Mouse (Mus musculus) retina, postnatal 1 day (tissue): ENCODE measurements around the gene Mtnr1a.
"Not testable (repeated sequence)": the region's sequence is repeated elsewhere in the genome, so short reads cannot be mapped to it uniquely, and the experiment has no call there.

Experiments used
- DNase-seq: peaks from one replicate; pipeline ENCODE4 v3.0.0-alpha.2; 2012

Gene Mtnr1a

DNA sequence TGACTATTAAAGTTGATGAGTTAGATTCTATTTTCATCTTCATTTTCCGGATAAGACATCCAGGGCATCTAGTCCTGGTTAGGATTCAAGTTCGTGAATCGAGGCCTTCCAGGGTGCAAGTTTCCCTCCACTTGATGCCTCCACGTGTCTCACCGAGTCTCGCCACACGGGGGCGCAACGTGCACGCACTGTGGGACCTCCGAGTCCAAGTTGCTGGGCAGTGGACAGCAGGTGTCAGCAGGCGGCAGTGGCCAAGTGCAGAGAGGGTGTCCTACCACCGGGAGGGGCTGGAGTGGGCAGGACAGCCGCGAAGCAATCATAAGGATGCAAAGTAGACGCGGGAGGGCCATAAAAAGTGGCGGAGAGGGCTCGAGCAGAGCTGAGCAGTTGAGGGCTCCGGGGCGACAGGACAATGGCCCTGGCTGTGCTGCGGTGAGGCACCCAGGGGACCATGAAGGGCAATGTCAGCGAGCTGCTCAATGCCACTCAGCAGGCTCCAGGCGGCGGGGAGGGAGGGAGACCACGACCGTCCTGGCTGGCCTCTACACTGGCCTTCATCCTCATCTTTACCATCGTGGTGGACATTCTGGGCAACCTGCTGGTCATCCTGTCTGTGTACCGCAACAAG lies at the start of gene Mtnr1a:
Gene Mtnr1a (plus strand): TSS at position 379 of the 628 bp plus-strand sequence.
- peak; percentile 94 for DNase-seq

DNA sequence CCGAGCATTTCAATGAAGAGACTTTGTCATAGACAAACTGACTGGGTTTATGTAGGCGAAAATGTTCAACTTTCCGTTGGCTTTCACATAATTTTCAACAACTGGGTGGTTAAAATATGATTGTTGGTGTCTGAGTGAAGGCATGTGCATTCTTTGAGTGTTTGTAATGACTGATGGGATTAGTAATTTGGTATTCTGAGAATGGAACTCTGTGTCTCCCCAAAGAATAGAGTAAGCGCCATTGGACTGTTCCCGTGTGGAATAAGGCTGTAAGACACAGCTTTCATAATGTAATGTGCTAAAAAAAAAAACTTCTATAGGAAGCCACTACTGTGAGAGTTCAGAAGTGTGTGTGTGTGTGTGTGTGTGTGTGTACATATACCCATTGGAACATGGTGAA lies 49.7 kb upstream of the Mtnr1a start:
- DNase-seq = no peak

DNA sequence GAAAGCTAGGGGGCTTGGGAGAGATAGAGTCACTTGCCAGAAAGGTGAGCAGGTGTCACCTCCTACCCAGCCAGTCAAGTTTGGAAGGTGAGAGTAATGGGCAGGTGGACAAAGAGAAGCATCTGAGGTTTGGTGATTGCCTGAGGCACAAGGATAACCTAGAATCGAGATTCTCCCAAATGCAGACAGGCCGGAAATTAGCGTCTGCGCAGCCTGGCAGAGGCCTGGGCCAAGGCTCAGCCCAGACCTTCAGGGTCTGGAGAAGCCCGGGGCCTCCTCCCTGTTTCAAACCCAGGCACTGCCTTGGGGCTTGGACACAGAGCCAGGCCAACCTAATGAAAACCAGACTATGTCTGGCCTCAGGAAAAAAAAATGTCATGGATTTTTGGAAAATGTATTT lies 47.8 kb upstream of the Mtnr1a start:
- DNase-seq = no peak

DNA sequence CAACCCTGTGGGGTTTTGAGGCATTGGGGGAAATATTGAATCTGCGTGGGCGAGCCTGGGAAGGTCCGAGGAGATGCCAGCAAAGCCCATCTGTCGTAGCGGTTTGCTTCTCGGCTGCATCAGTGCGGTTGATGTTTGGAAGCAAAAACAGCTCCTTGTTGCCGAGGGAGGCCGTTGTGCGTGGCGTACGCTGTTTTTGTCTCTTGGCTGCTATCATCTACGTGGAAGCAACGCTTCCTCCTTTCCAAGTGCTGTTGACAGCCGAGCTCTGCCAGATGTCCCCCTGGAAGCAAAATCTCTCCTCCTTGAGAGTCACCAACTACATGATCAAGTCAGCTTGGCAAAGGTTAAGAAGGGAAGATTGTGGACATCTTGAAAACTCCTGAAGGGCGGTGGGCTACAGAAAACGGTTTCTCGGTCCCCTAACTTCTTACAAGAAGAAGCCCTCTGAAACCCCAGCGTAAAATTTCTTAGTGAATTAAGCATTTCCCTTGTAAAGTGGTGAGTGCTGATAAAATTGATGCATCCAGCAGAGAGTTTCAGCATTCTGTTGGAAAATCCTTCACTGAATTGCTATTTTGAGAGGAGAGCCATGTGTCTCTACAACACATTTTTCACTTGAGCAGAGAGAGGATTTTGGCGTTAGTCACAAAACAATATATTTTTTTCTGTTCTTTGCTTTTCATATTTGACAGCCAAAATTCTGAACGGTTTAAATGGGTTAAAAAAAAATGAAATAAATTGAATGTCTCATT lies 46.8 kb upstream of the Mtnr1a start:
- no peak for DNase-seq

DNA sequence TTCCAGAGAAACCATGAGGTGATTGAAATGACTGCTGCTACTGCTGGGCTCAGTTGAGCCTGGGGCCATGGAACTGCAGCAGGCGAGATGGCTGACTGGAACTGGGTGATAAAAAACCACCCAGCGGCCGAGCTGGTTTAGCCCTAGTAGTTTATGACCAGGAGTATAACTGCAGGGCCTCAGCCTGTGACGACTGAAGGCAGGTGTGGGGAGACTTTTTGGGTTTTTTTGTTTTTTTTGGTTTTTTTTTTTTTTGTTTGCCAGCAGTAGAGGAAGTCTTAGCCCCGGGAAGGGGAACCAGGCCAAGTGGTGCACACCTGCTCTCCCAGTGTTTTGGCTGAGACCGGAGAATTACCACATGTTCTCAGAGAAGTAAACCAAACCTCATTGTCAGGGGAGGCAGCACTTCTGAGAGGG lies 40.8 kb upstream of the Mtnr1a start:
- DNase-seq = no peak

DNA sequence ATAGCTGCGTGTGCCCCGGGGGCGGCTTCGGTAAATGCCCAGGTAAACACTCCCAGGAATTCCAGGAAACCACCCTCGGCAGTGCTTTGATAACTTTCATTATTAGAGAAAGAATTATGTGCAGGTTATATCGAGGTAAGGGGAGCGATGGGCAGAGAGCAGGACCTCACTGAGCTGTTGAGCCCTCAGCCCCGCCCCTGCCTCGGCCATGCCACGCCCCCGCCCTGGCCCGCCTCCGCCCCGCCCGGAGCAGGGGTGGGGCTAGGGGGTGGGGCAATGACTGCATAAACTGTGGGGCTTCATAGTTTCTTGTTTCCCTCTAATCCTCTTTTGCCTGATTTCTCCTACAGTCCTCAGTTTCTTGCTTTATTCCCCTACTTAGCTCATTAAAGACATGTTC lies 30.6 kb upstream of the Mtnr1a start:
- no peak for DNase-seq

DNA sequence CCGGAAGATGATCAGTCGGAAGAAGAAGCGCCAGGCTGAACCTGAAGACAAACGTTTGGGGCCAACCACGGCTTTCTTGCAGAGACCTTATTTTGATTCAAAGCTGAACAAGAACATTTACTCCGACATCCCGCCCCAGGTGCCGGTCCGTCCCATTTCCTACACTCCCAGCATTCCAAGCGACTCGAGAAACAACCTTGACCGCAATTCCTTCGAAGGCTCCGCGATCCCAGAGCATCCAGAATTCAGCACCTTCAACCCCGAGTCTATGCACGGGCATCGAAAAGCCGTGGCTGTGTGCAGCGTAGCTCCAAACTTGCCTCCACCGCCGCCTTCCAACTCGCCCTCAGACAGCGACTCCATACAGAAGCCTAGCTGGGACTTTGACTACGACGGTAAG lies 24.8 kb upstream of the Mtnr1a start:
- no peak for DNase-seq

DNA sequence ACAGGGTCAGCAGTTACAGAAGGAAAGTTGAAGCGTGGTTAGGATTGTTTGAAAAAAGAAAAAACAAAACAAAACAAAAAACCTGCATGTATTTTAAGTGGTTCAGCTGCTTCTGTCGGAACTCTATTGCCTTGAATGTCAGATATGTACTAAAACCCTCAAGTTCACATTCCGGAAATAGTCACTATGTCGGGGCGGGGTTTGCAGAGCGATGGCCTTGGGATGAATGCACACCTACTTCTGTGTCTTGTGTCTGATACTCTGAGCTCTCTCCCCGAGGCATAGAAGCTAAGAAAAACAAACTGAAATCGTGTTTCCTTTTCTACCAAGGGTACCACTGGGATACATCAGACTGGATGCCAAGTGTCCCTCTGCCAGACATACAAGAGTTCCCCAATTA lies 18.5 kb upstream of the Mtnr1a start:
- no peak for DNase-seq

DNA sequence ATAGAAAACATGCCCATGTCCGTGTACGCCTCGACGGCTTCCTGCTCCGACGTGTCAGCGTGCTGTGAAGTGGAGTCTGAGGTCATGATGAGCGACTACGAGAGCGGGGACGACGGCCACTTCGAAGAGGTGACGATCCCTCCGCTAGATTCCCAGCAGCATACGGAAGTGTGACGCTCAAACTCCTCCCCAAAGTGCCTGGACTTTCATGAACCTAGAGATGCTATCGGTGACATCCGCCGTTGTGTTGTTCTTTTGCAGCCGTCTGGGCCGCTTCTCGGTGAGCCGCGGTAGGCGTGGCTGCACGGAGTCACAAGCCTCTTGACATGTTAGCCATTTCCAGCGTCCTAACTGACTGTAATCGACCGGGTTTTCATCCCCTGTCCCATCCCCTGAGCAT lies 17.7 kb upstream of the Mtnr1a start:
- no peak for DNase-seq

DNA sequence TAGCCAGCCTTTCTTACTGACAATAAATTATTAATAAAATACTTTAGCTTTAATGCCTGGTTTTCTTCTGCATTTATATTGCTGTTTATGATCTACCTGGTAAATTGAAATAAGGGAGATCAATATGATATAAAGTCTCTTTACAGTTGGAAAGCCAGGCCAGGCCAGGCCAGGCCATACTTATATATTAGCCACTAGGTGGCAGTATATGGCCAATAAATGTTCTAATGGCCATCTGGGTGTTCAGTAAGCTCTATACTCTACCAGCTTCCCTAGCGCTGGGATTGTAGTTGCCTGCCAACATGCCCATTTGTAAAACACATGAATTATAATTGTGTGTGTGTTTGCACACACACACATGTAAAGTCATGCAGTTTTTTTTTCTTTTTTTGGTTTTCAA lies 16.7 kb upstream of the Mtnr1a start:
- DNase-seq = peak; percentile 56

DNA sequence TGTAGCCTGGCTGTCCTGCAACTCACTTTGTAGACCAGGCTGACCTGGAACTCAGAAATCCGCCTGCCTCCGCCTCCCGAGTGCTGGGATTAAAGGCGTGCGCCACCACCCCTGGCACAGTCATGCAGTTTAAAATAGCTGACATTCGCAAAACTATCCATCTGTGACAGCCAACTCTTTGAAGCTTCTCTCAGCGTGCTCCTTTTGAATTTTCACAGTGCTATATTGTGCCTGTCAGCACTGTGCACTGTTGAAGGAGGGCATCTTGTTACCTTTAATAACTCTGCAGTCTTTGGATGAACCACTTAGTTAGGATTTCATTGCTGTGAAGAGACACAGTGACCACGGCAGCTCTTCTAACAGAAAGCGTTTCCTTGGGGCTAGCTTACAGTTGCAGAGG lies 16.3 kb upstream of the Mtnr1a start:
- no peak for DNase-seq

DNA sequence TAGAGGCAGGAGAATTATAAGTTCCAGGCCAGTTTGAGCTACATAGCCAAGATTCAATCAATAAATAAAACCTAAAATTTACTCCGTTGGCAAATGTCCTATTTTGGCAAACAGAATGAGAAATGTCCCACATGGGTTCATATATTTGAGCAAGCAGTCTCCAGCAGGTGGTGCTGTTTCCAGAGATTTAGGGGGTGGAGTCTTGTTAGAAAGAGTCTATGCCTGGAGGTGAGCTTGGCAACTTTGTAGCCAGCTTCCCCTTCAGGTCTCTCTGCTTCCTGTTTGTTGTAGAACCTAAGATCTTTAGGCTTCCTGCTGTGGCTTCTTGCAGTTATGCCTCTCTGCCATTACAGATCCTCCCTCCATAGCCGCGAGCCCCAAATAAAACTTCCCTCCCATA lies 13.4 kb upstream of the Mtnr1a start:
- no peak for DNase-seq

DNA sequence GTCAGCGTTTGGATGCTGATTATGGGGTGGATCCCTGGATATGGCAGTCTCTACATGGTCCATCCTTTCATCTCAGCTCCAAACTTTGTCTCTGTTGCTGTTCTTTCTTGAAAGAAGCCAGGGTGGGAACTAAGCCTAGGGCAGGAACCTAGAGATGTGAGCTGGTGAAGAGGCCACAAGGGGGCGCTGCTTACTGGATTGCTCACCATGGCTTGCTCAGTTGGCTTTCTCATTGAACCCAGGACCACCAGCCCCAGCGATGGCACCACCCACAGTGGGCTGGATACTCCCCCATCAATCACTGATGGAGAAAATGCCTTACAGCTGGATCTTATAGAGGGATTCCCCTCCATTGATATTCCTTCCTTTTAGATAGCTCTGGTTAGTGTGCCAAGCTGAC lies 12.1 kb upstream of the Mtnr1a start:
- DNase-seq = peak; percentile 38

DNA sequence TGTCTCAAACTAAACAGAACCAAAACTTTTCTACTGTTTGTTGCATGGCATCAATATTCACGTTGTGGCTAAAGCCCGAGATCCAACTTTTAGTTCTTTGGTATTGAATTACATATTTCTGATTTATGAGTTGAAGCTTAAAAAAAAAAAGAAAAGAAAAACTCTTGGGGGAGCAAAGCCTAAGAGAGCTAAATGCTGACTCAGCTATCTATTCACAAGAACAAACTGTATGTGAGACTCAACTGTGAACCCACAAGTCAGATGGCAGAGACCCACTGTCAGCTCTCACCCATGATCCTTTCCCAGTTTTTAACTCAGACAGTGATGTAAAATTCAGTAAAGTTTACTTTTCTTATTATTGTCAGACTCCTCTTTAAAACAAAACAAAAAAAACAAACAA lies 8.9 kb upstream of the Mtnr1a start:
- no peak for DNase-seq

DNA sequence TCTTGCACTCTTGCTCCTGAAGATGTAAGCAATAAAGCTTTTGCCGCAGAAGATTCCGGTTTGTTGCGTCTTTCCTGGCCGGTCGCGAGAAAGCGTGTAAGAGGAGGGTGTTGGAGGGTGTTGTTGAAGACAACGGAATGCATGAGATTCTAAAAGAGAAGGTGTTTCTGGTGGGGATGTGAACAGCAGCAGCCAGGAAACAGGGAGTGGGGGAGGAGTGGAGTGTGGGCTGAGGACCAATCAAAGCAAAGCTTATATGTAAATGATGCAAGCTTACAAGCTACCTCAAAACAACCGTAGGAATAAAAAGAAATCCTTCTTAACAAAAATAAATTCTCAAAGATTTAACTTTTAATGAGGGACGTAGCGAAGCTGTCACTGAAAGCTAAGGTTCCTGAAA lies 6.6 kb upstream of the Mtnr1a start:
- no peak for DNase-seq

DNA sequence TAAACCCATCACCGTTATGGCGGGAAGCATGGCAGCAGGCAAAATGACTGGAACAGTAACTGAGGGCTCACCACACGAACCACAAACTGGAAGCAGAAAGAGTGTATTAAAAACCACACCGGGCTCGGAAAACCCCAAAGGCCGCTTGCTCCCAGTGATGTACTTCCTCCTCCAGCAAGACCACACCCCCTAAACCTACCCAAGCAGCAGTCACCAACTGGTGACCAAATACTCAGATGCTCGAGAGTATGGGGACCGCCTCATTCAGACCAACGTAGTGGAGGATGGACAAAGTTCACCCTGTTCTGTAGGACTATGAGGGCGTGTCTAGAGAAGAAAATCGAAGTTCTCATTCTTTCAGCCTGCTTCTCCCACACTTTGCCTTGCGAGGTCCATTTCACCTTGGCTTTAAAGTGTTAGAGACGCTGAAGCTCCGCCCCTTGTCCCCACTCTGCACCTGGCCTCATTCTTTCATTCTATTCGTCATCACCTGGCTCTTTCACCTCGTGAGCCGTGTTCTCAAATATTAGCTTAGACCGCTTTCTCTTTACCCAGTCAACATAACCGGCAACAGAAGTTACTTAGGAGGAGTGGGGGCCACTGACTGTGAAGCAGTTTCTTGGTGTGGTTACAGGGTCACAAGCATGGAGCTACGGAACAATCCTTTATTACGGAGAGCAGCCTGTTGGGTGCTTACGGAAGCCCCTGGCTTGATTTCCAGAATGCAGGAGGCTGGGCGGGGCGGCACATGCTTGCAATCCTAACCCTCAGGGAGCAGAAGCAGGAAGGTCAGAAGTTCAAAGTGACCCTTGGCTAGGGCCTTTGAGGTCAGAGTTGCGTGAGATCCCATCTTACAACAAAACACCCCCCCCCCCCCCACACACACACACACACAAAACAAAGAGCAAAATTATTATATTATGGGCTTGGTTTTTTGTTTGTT lies 5.7 kb upstream of the Mtnr1a start:
- peak; percentile 32 for DNase-seq

DNA sequence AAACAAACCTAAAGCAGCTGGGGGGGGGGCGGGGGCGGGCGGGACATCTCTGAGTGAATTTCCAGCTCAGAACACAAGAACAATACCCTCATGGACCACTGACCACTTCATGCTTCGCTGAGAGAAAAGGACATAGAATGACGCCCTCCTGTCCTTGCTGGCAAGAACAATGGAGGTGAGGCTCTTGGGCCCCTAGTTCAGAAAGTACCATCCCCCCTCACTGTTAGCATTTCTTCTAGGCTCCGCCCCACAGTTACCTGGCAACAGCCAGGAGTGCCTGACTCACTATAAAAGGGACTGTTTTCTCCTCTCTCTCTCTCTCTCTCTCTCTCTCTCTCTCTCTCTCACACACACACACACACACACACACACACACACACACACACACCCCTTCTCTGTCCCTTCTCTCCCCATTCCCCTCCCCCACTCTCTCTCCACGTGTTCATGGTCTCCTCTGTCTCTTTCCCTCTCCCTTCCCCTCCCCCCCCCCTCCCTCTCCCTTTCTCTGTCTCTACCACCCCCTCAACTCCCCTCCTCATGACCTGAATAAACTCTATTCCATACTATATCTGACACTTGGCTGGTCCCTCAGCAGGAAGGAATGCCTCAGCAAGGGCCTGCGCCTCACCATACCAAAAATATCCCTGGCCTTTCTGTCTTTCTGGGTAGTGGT lies 4.6 kb upstream of the Mtnr1a start:
- DNase-seq = peak; percentile 84

DNA sequence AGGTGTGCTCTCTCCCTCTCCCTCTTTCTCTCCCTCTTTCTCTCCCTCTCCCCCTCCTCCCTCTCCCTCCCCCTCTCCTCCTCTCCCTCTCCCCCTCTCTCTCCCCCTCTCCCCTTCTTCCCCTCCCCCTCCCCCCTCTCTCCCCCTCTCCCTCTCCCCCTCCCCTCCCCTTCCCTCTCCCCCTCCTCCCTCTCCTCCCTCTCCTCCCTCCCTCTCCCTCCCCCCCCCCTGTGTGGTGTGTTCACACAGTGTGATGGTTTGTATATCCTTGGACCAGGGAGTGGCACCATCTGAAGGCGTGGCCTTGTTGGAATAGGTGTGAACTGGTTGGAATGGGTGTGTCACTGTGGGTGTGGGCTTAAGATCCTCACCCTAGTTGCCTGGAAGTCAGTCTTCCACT lies 3.5 kb upstream of the Mtnr1a start:
- DNase-seq = not testable (repeated sequence)

DNA sequence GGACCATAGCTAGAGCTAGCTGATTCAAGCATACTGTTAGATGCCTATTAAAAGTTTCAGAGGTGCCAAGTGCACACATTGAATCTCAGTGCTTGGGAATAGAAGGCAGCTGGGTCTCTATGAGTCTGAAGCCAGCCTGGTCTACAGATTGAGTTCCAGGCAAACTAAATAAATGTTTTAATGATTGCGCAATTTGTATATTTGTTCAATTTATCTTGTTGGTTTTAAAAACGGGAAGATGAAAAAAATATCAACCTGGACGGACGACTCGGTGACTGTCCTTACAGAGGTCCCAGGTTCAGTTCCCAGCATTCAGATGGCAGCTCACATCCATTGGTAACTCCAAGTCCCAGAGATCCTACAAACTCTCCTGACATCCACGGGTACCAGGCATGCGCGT lies 2.0 kb downstream of the Mtnr1a start:
- no peak for DNase-seq

DNA sequence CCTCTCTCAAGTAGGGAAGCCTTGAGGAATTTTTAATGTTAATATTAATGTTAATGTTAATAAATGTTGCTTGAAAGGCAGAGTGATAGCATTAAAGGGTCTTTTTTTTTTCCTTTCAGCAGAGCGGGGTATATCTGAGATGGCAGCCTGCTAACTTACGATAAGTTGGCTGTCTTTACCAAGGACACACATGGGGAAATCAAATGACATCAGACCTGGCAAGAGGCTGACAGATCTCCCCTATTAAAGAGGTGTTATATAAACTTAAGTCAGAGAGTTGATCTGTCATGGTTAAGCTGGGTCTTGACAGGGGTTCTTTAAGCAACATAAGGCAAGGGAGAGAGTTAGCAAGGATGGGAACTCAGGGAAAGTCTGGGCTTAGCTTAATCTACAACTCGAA lies 11.9 kb downstream of the Mtnr1a start:
- DNase-seq = no peak

DNA sequence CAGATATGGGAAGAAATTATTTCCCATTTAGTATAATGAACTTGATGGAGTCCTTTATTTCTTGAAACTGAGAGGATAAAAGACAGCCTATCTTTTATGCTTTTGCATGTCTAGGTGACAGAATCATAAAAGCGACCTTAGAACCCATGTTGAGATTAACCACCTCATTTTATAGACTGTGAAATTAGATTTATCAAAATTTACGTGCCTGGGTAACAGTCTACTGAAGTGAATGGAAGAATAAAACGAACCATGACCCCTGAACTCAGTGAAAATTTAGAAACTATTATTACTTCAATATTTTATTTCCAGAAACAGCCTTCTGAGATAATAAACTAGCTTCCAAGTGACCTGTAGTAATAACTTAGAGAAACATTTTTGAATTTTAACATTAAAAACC lies 24.7 kb downstream of the Mtnr1a start:
- DNase-seq = no peak

DNA sequence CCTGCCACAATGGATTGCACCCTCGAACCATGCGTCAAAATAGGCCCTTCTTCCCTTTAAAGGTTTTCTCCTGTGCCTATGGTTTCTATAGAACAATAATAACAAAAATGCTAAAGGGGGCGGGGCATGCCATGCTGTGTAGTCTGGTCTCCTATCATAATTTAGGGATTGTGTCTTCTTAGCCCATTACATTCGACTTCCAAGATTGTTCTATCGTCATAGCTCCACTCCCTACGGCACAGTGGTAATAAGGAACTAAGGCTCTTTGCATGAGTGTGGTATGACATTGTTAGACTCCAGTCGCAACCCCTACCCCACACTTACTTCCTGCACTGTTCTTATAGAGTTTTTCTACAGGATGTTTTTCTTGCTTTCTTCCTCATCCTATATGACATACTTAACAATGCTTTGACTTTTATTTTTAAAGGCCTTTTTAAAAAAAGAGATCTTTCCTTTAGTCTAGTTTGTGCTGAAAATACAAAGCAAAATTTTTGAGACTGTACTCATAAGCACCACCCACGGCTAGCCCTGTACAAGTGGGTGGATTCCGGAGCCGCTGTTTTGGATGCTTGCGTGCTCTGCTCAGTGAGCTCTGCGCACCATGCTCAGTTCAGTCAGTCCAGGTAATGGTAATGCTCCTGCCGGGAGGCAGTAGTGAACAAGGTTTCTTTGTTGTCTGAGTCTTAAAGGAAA lies 40.6 kb downstream of the Mtnr1a start:
- peak; percentile 37 for DNase-seq
